Mouse (Mus musculus): ENCODE results near the gene Sorl1. TPM values are rescaled to one million over a fixed set of nuclear protein-coding genes. Genes with fewer than 3 reads are reported as not detected.
A peak's percentile ranks its signal among the peaks of the same experiment; 100 is the strongest.

Sorl1 gene
- polyA plus RNA-seq (2015; fragmentation: Nextera tagmentation; extraction: Ambion mirVana) = 0.54 and 1.0 TPM in 2 replicates

- WGBS (ENCODE audit: insufficient replicate concordance) = 1% methylated on average over 83 of the region's 94 CpGs
- peak within 1 kb of the TSS; percentile 60 for H3K4me3 ChIP-seq (replicated peaks)
- peak within 1 kb of the TSS; percentile 75 for H3K4me2 ChIP-seq
- no peak within 1 kb of the TSS for H3K27ac ChIP-seq
- H3K9me3 ChIP-seq (replicated peaks) = no peaks in the 10 kb centered on the region
- no peaks in the 10 kb centered on the region for H3K4me1 ChIP-seq (replicated peaks)
- no peak for DNase-seq
- no peaks in the 10 kb centered on the region for H3K36me3 ChIP-seq
- 0 out of 2 replicates have a peak, but pooled peaks have one; percentile 23 for ATAC-seq (ENCODE audit: low read depth)
- H3K9ac ChIP-seq = peak within 1 kb of the TSS; percentile 52
- H3K27me3 ChIP-seq = peaks cover 36% of the 10 kb centered on the region
These were observed at the start of gene Sorl1 for GRCm38 (mm10) chr9:42123713-42124576. TSS of gene Sorl1 (minus strand) at chr9:42124297.

- no peaks in the 10 kb centered on the region for H3K27me3 ChIP-seq
- 48% methylated on average over 3 of the region's 3 CpGs for WGBS (ENCODE audit: insufficient replicate concordance)
- H3K9me3 ChIP-seq (replicated peaks) = no peaks in the 10 kb centered on the region
- H3K4me1 ChIP-seq (replicated peaks) = no peaks in the 10 kb centered on the region
- ATAC-seq (ENCODE audit: low read depth) (no peak), DNase-seq (no peak)
- H3K4me2 ChIP-seq = no peak overlapping the region
- no peak overlapping the region for H3K27ac ChIP-seq
- no peak overlapping the region for H3K9ac ChIP-seq
- H3K36me3 ChIP-seq = no peaks in the 10 kb centered on the region
- no peak overlapping the region for H3K4me3 ChIP-seq (replicated peaks)
These were observed 49.7 kb upstream of the Sorl1 start for GRCm38 (mm10) chr9:42173781-42174180.

DNA sequence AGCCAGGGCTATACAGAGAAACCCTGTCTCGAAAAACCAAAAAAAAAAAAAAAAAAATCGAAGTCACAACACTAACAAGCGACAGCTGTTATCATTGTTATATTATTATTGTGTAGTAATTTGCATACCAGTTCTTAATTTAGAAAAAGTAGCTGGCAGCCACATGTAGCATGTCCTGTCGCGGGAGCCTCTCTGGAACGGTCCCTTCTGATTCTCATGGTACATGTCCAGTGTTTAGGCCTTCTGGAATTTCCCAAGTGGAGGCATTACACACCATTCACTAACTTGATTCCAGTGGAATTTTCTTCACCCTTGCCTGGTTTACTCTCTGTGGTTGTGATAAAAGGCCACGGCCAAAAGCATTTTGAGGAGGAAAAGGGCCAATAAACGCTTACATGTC is 45.4 kb upstream of the Sorl1 start:
- no peaks in the 10 kb centered on the region for H3K4me1 ChIP-seq (replicated peaks)

GRCm38 (mm10) chr9:42169025-42169424 is 44.9 kb upstream of the Sorl1 start:
- Histone ChIP-seq H3K4me2 (no peak overlapping the region), H3K27ac (no peak overlapping the region), H3K4me3 (replicated peaks) (no peak overlapping the region), H3K27me3 (no peaks in the 10 kb centered on the region), H3K36me3 (no peaks in the 10 kb centered on the region), H3K4me1 (replicated peaks) (no peaks in the 10 kb centered on the region), H3K9me3 (replicated peaks) (no peaks in the 10 kb centered on the region), H3K9ac (no peak overlapping the region)
- 79% methylated on average over 7 of the region's 7 CpGs for WGBS (ENCODE audit: insufficient replicate concordance)
- ATAC-seq (ENCODE audit: low read depth) (no peak), DNase-seq (no peak)

More for the DNA sequence above, 45.4 kb upstream of the Sorl1 start:
- Histone ChIP-seq H3K4me3 (replicated peaks) (no peak overlapping the region), H3K4me2 (no peak overlapping the region), H3K9me3 (replicated peaks) (no peaks in the 10 kb centered on the region), H3K36me3 (no peaks in the 10 kb centered on the region), H3K9ac (no peak overlapping the region), H3K27ac (no peak overlapping the region), H3K27me3 (no peaks in the 10 kb centered on the region)
- DNase-seq = no peak
- no peak for ATAC-seq (ENCODE audit: low read depth)
- 73% methylated on average over 8 of the region's 8 CpGs for WGBS (ENCODE audit: insufficient replicate concordance)

DNA sequence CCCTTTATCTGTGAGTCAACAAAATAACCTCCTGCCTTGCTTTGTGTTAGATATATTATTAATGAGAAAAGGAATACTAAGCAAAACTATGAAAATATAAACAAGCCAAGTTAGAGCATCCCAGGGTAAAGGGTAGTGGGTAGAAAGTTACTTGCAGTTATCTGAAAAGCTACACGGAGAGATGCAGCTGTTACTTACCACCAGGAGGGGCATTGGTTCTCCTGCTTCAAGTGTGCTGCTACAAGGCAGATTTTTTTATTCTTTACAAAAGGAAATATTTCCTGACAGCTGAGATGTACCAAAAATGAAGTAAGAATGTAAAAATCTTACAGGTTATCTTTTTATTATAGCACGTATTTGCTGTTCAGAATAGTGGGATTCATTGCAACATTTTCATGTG is 40.8 kb upstream of the Sorl1 start:
- H3K9ac ChIP-seq = no peak overlapping the region
- no peak overlapping the region for H3K27ac ChIP-seq
- no peak overlapping the region for H3K4me3 ChIP-seq (replicated peaks)
- H3K4me1 ChIP-seq (replicated peaks) = no peaks in the 10 kb centered on the region
- no peaks in the 10 kb centered on the region for H3K27me3 ChIP-seq
- WGBS (ENCODE audit: insufficient replicate concordance) = 47% methylated on average over 2 of the region's 2 CpGs
- no peak overlapping the region for H3K4me2 ChIP-seq
- DNase-seq = no peak
- H3K9me3 ChIP-seq (replicated peaks) = no peaks in the 10 kb centered on the region
- H3K36me3 ChIP-seq = no peaks in the 10 kb centered on the region
- ATAC-seq (ENCODE audit: low read depth) = no peak

DNA sequence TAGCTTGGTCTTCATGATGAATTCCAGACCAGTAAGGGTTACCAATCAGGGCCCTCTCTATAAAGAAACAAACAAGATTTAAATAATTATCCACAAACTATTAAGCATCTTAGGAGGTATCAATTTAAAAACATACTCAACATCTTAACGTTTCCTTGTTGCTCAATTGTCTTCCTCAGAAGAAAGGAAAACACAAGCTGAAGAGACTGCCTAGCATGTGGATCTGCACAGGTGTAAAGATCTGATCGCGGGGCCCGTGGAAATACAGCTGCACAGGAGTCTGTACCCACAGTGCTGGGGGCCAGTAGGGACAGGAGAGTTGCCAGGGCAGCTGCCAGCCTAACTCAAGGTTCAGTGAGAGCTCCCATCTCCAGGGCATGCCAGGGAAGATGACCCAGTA is 38.9 kb upstream of the Sorl1 start:
- Histone ChIP-seq H3K4me1 (replicated peaks) (no peaks in the 10 kb centered on the region), H3K4me3 (replicated peaks) (no peak overlapping the region), H3K27ac (no peak overlapping the region), H3K9ac (no peak overlapping the region), H3K27me3 (no peaks in the 10 kb centered on the region), H3K4me2 (no peak overlapping the region), H3K9me3 (replicated peaks) (no peaks in the 10 kb centered on the region), H3K36me3 (no peaks in the 10 kb centered on the region)
- WGBS (ENCODE audit: insufficient replicate concordance) = 64% methylated on average over 4 of the region's 4 CpGs
- no peak for ATAC-seq (ENCODE audit: low read depth)
- no peak for DNase-seq

DNA sequence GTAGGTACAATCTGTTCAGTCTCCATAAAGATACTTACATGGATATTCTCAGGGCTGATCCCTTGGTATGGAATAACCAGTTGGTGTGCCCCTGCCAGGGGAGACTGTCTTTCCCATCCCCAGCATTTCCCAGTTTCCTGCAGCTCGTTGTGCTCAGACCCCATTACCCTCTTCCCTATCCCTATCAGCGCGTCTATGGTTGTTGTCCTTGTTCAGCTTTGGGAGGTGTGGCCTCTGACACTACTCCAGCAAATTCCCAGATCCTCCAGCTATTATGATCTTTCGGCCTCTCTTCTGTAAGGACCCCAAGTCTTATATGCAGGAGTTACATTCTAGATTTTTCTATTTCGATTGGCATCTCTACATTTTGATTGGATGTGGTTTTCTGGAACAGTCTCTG is 35.3 kb upstream of the Sorl1 start:
- Histone ChIP-seq H3K9me3 (replicated peaks) (no peaks in the 10 kb centered on the region), H3K36me3 (no peaks in the 10 kb centered on the region), H3K27me3 (no peaks in the 10 kb centered on the region), H3K4me3 (replicated peaks) (no peak overlapping the region), H3K4me1 (replicated peaks) (no peaks in the 10 kb centered on the region), H3K9ac (no peak overlapping the region), H3K27ac (no peak overlapping the region), H3K4me2 (no peak overlapping the region)
- 55% methylated on average over 5 of the region's 5 CpGs for WGBS (ENCODE audit: insufficient replicate concordance)
- no peak for ATAC-seq (ENCODE audit: low read depth)
- DNase-seq = no peak

DNA sequence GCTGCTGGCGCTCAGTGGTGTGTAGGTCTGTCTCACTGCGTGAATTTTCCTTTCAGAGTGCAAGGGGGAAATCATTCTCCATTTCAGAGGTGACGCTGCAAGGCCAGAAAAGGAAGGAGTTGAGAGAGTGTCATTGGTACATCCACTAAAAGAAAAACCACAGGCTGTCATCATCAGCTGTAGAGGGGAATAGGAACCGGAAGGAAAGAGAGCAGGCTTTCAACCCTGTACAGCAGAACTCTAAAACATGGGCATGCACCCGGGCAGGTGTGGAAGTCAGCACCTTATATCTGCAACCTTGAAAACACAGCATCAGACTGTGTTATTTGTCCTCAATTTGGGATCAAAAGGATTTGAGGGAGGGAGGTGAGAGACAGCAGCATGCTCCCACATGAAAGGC is 34.6 kb upstream of the Sorl1 start:
- no peak overlapping the region for H3K9ac ChIP-seq
- 27% methylated on average over 5 of the region's 5 CpGs for WGBS (ENCODE audit: insufficient replicate concordance)

DNA sequence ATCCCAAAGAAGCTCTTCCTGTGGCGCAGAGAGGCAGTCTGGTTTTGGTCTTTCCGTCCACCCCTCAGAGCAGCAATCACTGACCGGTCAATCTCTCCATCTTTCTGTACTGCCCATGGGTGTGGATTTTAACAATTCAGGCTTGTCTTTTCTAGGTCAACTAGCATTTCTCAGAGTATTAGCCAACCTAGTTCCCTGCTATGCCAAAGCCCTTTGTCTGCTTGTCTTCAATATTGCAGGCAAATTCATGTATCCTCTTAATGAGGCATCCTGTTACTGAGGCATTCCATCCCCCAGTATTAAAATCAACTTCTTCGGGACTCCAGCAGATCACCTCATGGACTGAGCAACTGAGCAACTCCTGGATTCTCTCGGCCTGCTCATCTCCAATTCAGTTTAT is 33.9 kb upstream of the Sorl1 start:
- H3K4me3 ChIP-seq (replicated peaks) = no peak overlapping the region
- no peak overlapping the region for H3K27ac ChIP-seq
- no peaks in the 10 kb centered on the region for H3K9me3 ChIP-seq (replicated peaks)
- WGBS (ENCODE audit: insufficient replicate concordance) = 68% methylated on average over 5 of the region's 5 CpGs
- H3K27me3 ChIP-seq = no peaks in the 10 kb centered on the region
- no peaks in the 10 kb centered on the region for H3K36me3 ChIP-seq
- H3K4me2 ChIP-seq = no peak overlapping the region
- ATAC-seq (ENCODE audit: low read depth) (no peak), DNase-seq (no peak)
- H3K9ac ChIP-seq = no peak overlapping the region
- H3K4me1 ChIP-seq (replicated peaks) = no peaks in the 10 kb centered on the region

More for the DNA sequence above, 34.6 kb upstream of the Sorl1 start:
- no peak overlapping the region for H3K27ac ChIP-seq
- no peaks in the 10 kb centered on the region for H3K36me3 ChIP-seq
- no peak overlapping the region for H3K4me3 ChIP-seq (replicated peaks)
- ATAC-seq (ENCODE audit: low read depth) = no peak
- no peaks in the 10 kb centered on the region for H3K27me3 ChIP-seq
- no peak overlapping the region for H3K4me2 ChIP-seq
- H3K9me3 ChIP-seq (replicated peaks) = no peaks in the 10 kb centered on the region
- no peaks in the 10 kb centered on the region for H3K4me1 ChIP-seq (replicated peaks)
- DNase-seq = no peak

GRCm38 (mm10) chr9:42156566-42156965 is 32.5 kb upstream of the Sorl1 start:
- DNase-seq = no peak
- 57% methylated on average over 3 of the region's 3 CpGs for WGBS (ENCODE audit: insufficient replicate concordance)
- H3K9ac ChIP-seq = no peak overlapping the region
- H3K9me3 ChIP-seq (replicated peaks) = no peaks in the 10 kb centered on the region
- H3K27me3 ChIP-seq = no peaks in the 10 kb centered on the region
- ATAC-seq (ENCODE audit: low read depth) = no peak
- no peak overlapping the region for H3K4me2 ChIP-seq
- H3K4me3 ChIP-seq (replicated peaks) = no peak overlapping the region
- H3K27ac ChIP-seq = no peak overlapping the region
- H3K36me3 ChIP-seq = no peaks in the 10 kb centered on the region
- H3K4me1 ChIP-seq (replicated peaks) = no peaks in the 10 kb centered on the region

GRCm38 (mm10) chr9:42154682-42155081 is 30.6 kb upstream of the Sorl1 start:
- no peak overlapping the region for H3K27ac ChIP-seq
- no peak for ATAC-seq (ENCODE audit: low read depth)
- H3K9me3 ChIP-seq (replicated peaks) = no peaks in the 10 kb centered on the region
- H3K27me3 ChIP-seq = no peaks in the 10 kb centered on the region
- H3K4me1 ChIP-seq (replicated peaks) = no peaks in the 10 kb centered on the region
- no peaks in the 10 kb centered on the region for H3K36me3 ChIP-seq
- no peak overlapping the region for H3K9ac ChIP-seq
- no peak overlapping the region for H3K4me3 ChIP-seq (replicated peaks)
- no peak overlapping the region for H3K4me2 ChIP-seq
- no peak for DNase-seq
- WGBS (ENCODE audit: insufficient replicate concordance) = 61% methylated on average over 6 of the region's 6 CpGs

DNA sequence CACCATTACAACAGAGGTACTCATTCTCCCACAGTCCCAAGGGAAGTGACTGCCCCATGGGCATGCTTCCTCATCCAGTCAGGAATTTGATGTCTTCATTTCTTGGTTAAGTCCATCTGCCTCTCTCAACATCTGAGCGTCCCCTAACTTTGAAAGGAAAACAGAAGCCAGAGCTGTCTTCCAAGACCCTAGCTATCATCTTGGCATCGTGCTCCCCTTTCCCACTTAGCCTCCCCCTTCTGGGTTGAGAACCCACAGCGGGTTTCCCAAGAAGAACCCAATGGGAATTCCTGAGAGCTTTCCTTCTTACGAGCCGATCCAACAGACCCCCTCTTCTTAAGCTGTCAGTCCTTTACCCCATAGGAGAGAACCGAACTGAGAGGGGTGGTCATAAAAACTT is 24.7 kb upstream of the Sorl1 start:
- 64% methylated on average over 6 of the region's 6 CpGs for WGBS (ENCODE audit: insufficient replicate concordance)

More for the DNA sequence above, 24.7 kb upstream of the Sorl1 start:
- H3K27me3 ChIP-seq = no peaks in the 10 kb centered on the region
- no peak overlapping the region for H3K4me3 ChIP-seq (replicated peaks)
- H3K27ac ChIP-seq = no peak overlapping the region
- no peaks in the 10 kb centered on the region for H3K4me1 ChIP-seq (replicated peaks)
- H3K4me2 ChIP-seq = no peak overlapping the region
- no peaks in the 10 kb centered on the region for H3K9me3 ChIP-seq (replicated peaks)
- no peaks in the 10 kb centered on the region for H3K36me3 ChIP-seq
- DNase-seq = no peak
- no peak overlapping the region for H3K9ac ChIP-seq
- ATAC-seq (ENCODE audit: low read depth) = no peak
